9 mouse cellular contexts compared by ENCODE assay signal in genomic region chr2:103968919-103969436, GRCm38 (mm10). TPM values are rescaled to one million over a fixed set of nuclear protein-coding genes. Genes with fewer than 3 reads are reported as not detected.
DNase-seq lines count a peak whose midpoint lies in the region; ATAC-seq and TF ChIP-seq lines count a peak whose summit lies in the region.
"Had no signal": no experiment of that assay in that cellular context is flagged by ENCODE, and none has a peak within 500 bp of the region (broad histone marks: within the 10 kb centered on the region; RNA-seq: fewer than 3 reads in every experiment).

No protein-coding gene starts in this region.

- peaks cover 2% of the 10 kb centered on the region; the same call in 1 of the 2 replicates for H3K4me1 ChIP-seq in lung, adult 2 months (ENCODE audit: control insufficient read depth, insufficient read depth, low read length)
- H3K4me1 ChIP-seq in embryonic fibroblast, embryonic 13.5 days (ENCODE audit: control insufficient read depth, insufficient read depth, low read length) = no peaks in the 10 kb centered on the region
- peaks cover 4% of the 10 kb centered on the region for H3K4me1 ChIP-seq in intestine, embryonic 16.5 days (ENCODE audit: control insufficient read depth, insufficient read depth, low read length)
- peaks cover 30% of the 10 kb centered on the region for H3K4me1 ChIP-seq in neural tube, embryonic 13.5 days (replicated peaks)

- no peaks in the 10 kb centered on the region for H3K9me3 ChIP-seq in intestine, embryonic 16.5 days (ENCODE audit: control insufficient read depth, low read length)
- H3K9me3 ChIP-seq in neural tube, embryonic 13.5 days = no peaks in the 10 kb centered on the region

- H3K4me2 ChIP-seq in intestine, embryonic 16.5 days (ENCODE audit: low read depth, low read length) = peak overlapping the region; percentile 98
- peak overlapping the region; percentile 75 for H3K4me2 ChIP-seq in neural tube, embryonic 13.5 days

- DNase-seq in lung, adult 2 months = no peak
- DNase-seq in lung, adult 18-20 months = no peak
- DNase-seq in right cerebral cortex, postnatal 4 days = no peak
- DNase-seq in ovary, postnatal 10 days (ENCODE audit: low spot score) = no peak
- no peak for DNase-seq in adrenal gland, adult 2 months

- H3K9ac ChIP-seq in intestine, embryonic 16.5 days (ENCODE audit: low read depth, low read length) = peak overlapping the region; percentile 78
- H3K9ac ChIP-seq in neural tube, embryonic 13.5 days = peak overlapping the region; percentile 95

- H3K27ac ChIP-seq in embryonic fibroblast, embryonic 13.5 days (ENCODE audit: insufficient read depth, low read length) = no peak overlapping the region
- H3K27ac ChIP-seq in intestine, embryonic 16.5 days (ENCODE audit: low read length) = peak overlapping the region; percentile 31; the same call in 1 of the 2 replicates
- peak overlapping the region; percentile 97 for H3K27ac ChIP-seq in neural tube, embryonic 13.5 days (replicated peaks)

- H3K36me3 ChIP-seq in intestine, embryonic 16.5 days (ENCODE audit: control insufficient read depth, insufficient read depth, low read length) = no peaks in the 10 kb centered on the region
- H3K36me3 ChIP-seq in neural tube, embryonic 13.5 days = peaks cover 4% of the 10 kb centered on the region; the same call in 1 of the 2 replicates

- TF ChIP-seq CTCF in lung, adult 2 months (IDR thresholded peaks at IDR 0.05; ENCODE audit: insufficient read depth, low read length) = no peak
- TF ChIP-seq CTCF in embryonic fibroblast, embryonic 13.5 days (IDR thresholded peaks at IDR 0.05; ENCODE audit: borderline replicate concordance, insufficient read depth, low read length) = no peak

- H3K4me3 ChIP-seq in lung, adult 2 months (replicated peaks; ENCODE audit: extremely low read depth, low read depth, low read length) = peak overlapping the region; percentile 82
- H3K4me3 ChIP-seq in embryonic fibroblast, embryonic 13.5 days (ENCODE audit: insufficient read depth, low read length) = peak overlapping the region; percentile 47
- peak overlapping the region; percentile 82 for H3K4me3 ChIP-seq in intestine, embryonic 16.5 days (ENCODE audit: low read length)
- peak overlapping the region; percentile 76 for H3K4me3 ChIP-seq in neural tube, embryonic 13.5 days

- H3K27me3 ChIP-seq in intestine, embryonic 16.5 days (replicated peaks; ENCODE audit: control insufficient read depth, insufficient read depth, low read length) = peaks cover 13% of the 10 kb centered on the region; the same call in 1 of the 2 replicates
- H3K27me3 ChIP-seq in neural tube, embryonic 13.5 days = peaks cover 32% of the 10 kb centered on the region

- TF ChIP-seq POLR2A in lung, adult 2 months (IDR thresholded peaks at IDR 0.05; ENCODE audit: borderline replicate concordance, extremely low read depth, low read depth, low read length) = no peak
- no peak for TF ChIP-seq POLR2A in embryonic fibroblast, embryonic 13.5 days (IDR thresholded peaks at IDR 0.05; ENCODE audit: low read depth, low read length)

- no peak for ATAC-seq in intestine, embryonic 16.5 days
- no peak for ATAC-seq in neural tube, embryonic 13.5 days (ENCODE audit: low read depth)

- 23% methylated on average over 10 of the region's 10 CpGs for WGBS in lung, adult 2 months
- 22% methylated on average over 10 of the region's 10 CpGs for WGBS in intestine, embryonic 16.5 days
- 22% methylated on average over 10 of the region's 10 CpGs for WGBS in neural tube, embryonic 13.5 days

RNA-seq across cellular contexts. Expression of gene Lmo2, which starts 11.2 kb away (rescaled TPM):
- polyA plus RNA-seq in lung, adult 2 months (2012; rRNA removed) = 47.8 and 51.7 TPM in 2 replicates
- 0.84 TPM in 1 of 2 replicates, not detected in the other for polyA plus RNA-seq in embryonic fibroblast, embryonic 13.5 days (2011; ENCODE audit: insufficient read length, low read depth, missing spikeins)
- polyA plus RNA-seq in intestine, embryonic 16.5 days (2015; fragmentation: Nextera tagmentation; extraction: Ambion mirVana) = 12.6 and 14.6 TPM in 2 replicates
- polyA plus RNA-seq in neural tube, embryonic 13.5 days (2015; fragmentation: Nextera tagmentation; extraction: Ambion mirVana) = 58.0 and 59.2 TPM in 2 replicates
- total RNA-seq in adrenal gland, adult 2 months (2021) = 10 to 100 TPM; 19.1 to 31.8 TPM
- 24.0 and 26.7 TPM in 2 replicates for polyA plus RNA-seq in adrenal gland, adult 2 months (2012; rRNA removed)

RNA-seq across cellular contexts. Expression of gene Fbxo3, which starts 58.5 kb away (rescaled TPM):
- polyA plus RNA-seq in lung, adult 2 months (2012; rRNA removed) = 11.4 and 19.3 TPM in 2 replicates
- polyA plus RNA-seq in embryonic fibroblast, embryonic 13.5 days (2011; ENCODE audit: insufficient read length, low read depth, missing spikeins) = 39.9 and 43.5 TPM in 2 replicates
- 53.2 and 54.8 TPM in 2 replicates for polyA plus RNA-seq in intestine, embryonic 16.5 days (2015; fragmentation: Nextera tagmentation; extraction: Ambion mirVana)
- 61.0 and 67.1 TPM in 2 replicates for polyA plus RNA-seq in neural tube, embryonic 13.5 days (2015; fragmentation: Nextera tagmentation; extraction: Ambion mirVana)
- 10 to 100 TPM; 66.3 to 77.9 TPM for total RNA-seq in adrenal gland, adult 2 months (2021)
- polyA plus RNA-seq in adrenal gland, adult 2 months (2012; rRNA removed) = 9.3 and 12.8 TPM in 2 replicates

RNA-seq across cellular contexts. Expression of gene 4931422A03Rik, which starts 59.2 kb away (rescaled TPM):
- not detected in 2 replicates for polyA plus RNA-seq in lung, adult 2 months (2012; rRNA removed)
- polyA plus RNA-seq in embryonic fibroblast, embryonic 13.5 days (2011; ENCODE audit: insufficient read length, low read depth, missing spikeins) = not detected in 2 replicates
- polyA plus RNA-seq in intestine, embryonic 16.5 days (2015; fragmentation: Nextera tagmentation; extraction: Ambion mirVana) = 1.0 and 1.6 TPM in 2 replicates
- polyA plus RNA-seq in neural tube, embryonic 13.5 days (2015; fragmentation: Nextera tagmentation; extraction: Ambion mirVana) = 1.1 and 2.4 TPM in 2 replicates
- total RNA-seq in adrenal gland, adult 2 months (2021) = not detected
- not detected in 2 replicates for polyA plus RNA-seq in adrenal gland, adult 2 months (2012; rRNA removed)
- total RNA-seq: hematopoietic stem cell, adult 5-6 weeks had no signal
